Mouse (Mus musculus) myocyte (in vitro differentiated cells): ENCODE data around the gene Rnf4.

Experiments used
- E2F4 ChIP-seq: IDR thresholded peaks from one replicate; pipeline ENCODE4 v1.6.1; 2011; ENCODE audit warnings: mild to moderate bottlenecking, control low read depth, moderate library complexity; ENCODE audit not compliant: insufficient read depth
- MAX ChIP-seq: IDR thresholded peaks from one replicate; pipeline ENCODE4 v1.6.1; 2011; ENCODE audit warnings: low read depth, mild to moderate bottlenecking, control low read depth
- MYOG ChIP-seq, 3 experiments: IDR thresholded peaks; one replicate each; pipeline ENCODE4 v1.6.1; 2011; ENCODE audit warnings: control low read depth in 2 of 3, low read depth in 2 of 3, mild to moderate bottlenecking in 2 of 3; ENCODE audit not compliant: insufficient read length in 2 of 3, control insufficient read depth in 1 of 3, insufficient read depth in 1 of 3
- POLR2A ChIP-seq: IDR thresholded peaks from one replicate; pipeline ENCODE4 v1.6.1; 2011; ENCODE audit warnings: low read depth, mild to moderate bottlenecking, control low read depth, moderate library complexity; ENCODE audit not compliant: insufficient read length
- POLR2AphosphoS2 ChIP-seq: IDR thresholded peaks from one replicate; pipeline ENCODE4 v1.6.1; 2011; ENCODE audit warnings: low read depth, control low read depth; ENCODE audit not compliant: insufficient read length
- REST ChIP-seq: IDR thresholded peaks from one replicate; pipeline ENCODE4 v1.6.1; 2011; ENCODE audit warnings: mild to moderate bottlenecking, control low read depth, moderate library complexity; ENCODE audit not compliant: insufficient read depth, insufficient read length
- TCF12 ChIP-seq: IDR thresholded peaks from one replicate; pipeline ENCODE4 v1.6.1; 2011; ENCODE audit warnings: mild to moderate bottlenecking, control low read depth; ENCODE audit not compliant: poor library complexity, insufficient read depth, severe bottlenecking
- TCF3 ChIP-seq: IDR thresholded peaks from one replicate; pipeline ENCODE4 v1.6.1; 2011; ENCODE audit warnings: low read depth, control low read depth; ENCODE audit not compliant: insufficient read length
- USF1 ChIP-seq: IDR thresholded peaks from one replicate; pipeline ENCODE4 v1.6.1; 2011; ENCODE audit warnings: low read depth, mild to moderate bottlenecking, control low read depth, moderate library complexity

GRCm38 (mm10) chr5:34398326-34398725 lies 62.2 kb downstream of the Rnf4 start:
- TF ChIP-seq TCF12: no peak
- no peak for TF ChIP-seq E2F4
- TF ChIP-seq POLR2A: no peak
- no peak for TF ChIP-seq USF1
- no peak for TF ChIP-seq POLR2AphosphoS2
- no peak for TF ChIP-seq MYOG (IDR thresholded peaks at IDR 0.05; ENCODE audit: control insufficient read depth in 1 of 3, insufficient read depth in 1 of 3, insufficient read length in 2 of 3, low read depth in 2 of 3)
- no peak for TF ChIP-seq MAX
- no peak for TF ChIP-seq REST
- TF ChIP-seq TCF3: no peak
